Mouse (Mus musculus) heart, postnatal 0 days (tissue): ENCODE measurements at regions not wholly inside any gene's neighbourhood (a gene's known extent, or its start where the extent isn't known, plus 50 kb on each side); places are given as distances from the start of the nearest gene placed in this dataset.

Source experiments
- CTCF ChIP-seq: IDR thresholded peaks from 2 replicates; pipeline ENCODE4 v1.5.1; 2016; ENCODE audit warnings: antibody characterized with exemption, control low read depth, low read depth
- EP300 ChIP-seq: IDR thresholded peaks from 2 replicates; pipeline ENCODE4 v1.6.1; 2016; ENCODE audit warnings: antibody characterized with exemption, low read depth

- TF ChIP-seq CTCF, result no peak
- TF ChIP-seq EP300, result no peak
Observed at GRCm38 (mm10) chr4:84184844-84185243, 490.2 kb downstream of the Bnc2 start.
